In the genomic region with DNA sequence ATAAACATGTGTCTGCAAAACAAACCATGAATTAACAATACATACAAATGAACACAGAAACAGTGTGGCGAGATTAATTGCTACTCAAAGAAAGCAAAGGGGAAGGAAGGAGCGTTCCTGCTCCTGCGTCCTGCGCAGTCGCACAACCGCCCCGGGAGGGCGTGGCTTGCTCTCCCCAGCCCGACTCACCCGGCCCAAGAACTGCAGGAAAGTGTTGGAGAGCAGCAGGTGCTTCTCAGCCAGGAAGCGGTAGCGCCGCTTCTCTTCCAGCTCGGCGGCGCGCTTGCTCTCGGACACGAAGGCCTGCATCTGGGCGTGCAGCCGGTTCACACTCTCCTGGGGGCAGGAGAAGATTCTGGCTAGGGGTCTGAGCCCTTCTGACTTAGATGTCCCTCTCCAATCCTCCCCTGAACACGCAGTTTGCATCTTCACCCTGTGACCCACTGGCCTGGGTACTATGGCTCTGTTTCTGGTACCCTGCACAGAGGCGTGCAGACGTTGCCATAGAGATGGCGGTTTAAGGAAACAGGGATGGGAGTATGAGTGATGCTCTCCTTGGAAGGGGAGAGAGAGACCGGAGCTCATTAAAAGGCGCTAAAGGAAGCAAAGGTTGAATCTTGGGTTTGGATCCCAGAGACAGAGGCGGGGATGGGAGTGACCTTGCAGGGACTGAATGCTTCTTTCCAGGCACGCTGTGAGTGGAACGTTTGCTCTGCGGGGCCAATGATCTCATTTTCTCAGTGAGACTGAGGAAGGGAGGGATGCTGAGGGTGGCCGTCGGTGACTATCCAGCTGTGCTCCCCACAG, we compare ENCODE assay signal across 8 mouse cellular contexts. TPM values are rescaled to one million over a fixed set of nuclear protein-coding genes. Genes with fewer than 3 reads are reported as not detected.
DNase-seq lines count a peak whose midpoint lies in the region; ATAC-seq and TF ChIP-seq lines count a peak whose summit lies in the region.

No protein-coding gene starts in this region.

- peaks cover 11% of the 10 kb centered on the region for H3K4me1 ChIP-seq in forebrain, embryonic 16.5 days (replicated peaks; ENCODE audit: control insufficient read depth, insufficient read depth, low read length)
- peaks cover 3% of the 10 kb centered on the region; the same call in 1 of the 2 replicates for H3K4me1 ChIP-seq in spleen, adult 2 months (ENCODE audit: control insufficient read depth, insufficient read depth, insufficient read length)

- H3K4me3 ChIP-seq in forebrain, embryonic 16.5 days (replicated peaks; ENCODE audit: low read length), result peak overlapping the region; percentile 51
- H3K4me3 ChIP-seq in spleen, adult 2 months (ENCODE audit: extremely low read depth, insufficient read depth, insufficient read length), result peak overlapping the region; percentile 61

- no peaks in the 10 kb centered on the region for H3K9me3 ChIP-seq in forebrain, embryonic 16.5 days (ENCODE audit: control insufficient read depth, low read length)

- DNase-seq in adrenal gland, adult (ENCODE audit: inconsistent age in 2 of 2, low spot score in 1 of 2), result peak; percentile 76 to 87
- no peak for DNase-seq in adrenal gland, postnatal 4 days (ENCODE audit: low spot score in 2 of 2)
- DNase-seq in adrenal gland, postnatal 14 days, result peak; percentile 86
- DNase-seq in left cerebral cortex, postnatal 4 days, result peak; percentile 62
- peak; percentile 78 for DNase-seq in mesoderm, embryonic 11.5 days (ENCODE audit: low read depth, low spot score)
- DNase-seq in spleen, adult 2 months (ENCODE audit: low read depth in 1 of 2, low spot score in 2 of 2), result peak; percentile 57 to 78

- no peak for TF ChIP-seq CTCF in spleen, adult 2 months (IDR thresholded peaks at IDR 0.05; ENCODE audit: extremely low read depth, insufficient read depth, insufficient read length, insufficient replicate concordance)

- no peaks in the 10 kb centered on the region for H3K27me3 ChIP-seq in forebrain, embryonic 16.5 days (replicated peaks; ENCODE audit: control insufficient read depth, insufficient read depth, low read length)
- H3K27me3 ChIP-seq in spleen, adult 2 months (ENCODE audit: control insufficient read depth, insufficient read depth, low read length), result no peaks in the 10 kb centered on the region

- peak overlapping the region; percentile 60 for H3K9ac ChIP-seq in forebrain, embryonic 16.5 days (replicated peaks; ENCODE audit: low read depth, low read length)

- peak; percentile 35; the same call in 1 of the 2 replicates for TF ChIP-seq POLR2A in spleen, adult 2 months (IDR thresholded peaks at IDR 0.05; ENCODE audit: low read depth, low read length)

- H3K4me2 ChIP-seq in forebrain, embryonic 16.5 days (ENCODE audit: low read length), result peak overlapping the region; percentile 97

- no peak overlapping the region for H3K27ac ChIP-seq in forebrain, embryonic 16.5 days (ENCODE audit: low read length)
- H3K27ac ChIP-seq in spleen, adult 2 months (ENCODE audit: insufficient read depth, low read length), result 0 out of 2 replicates have a peak overlapping the region, but pooled peaks have one; percentile 38

- WGBS in forebrain, embryonic 16.5 days, result under 1% methylated on average over 33 of the region's 33 CpGs
- 1% methylated on average over 33 of the region's 33 CpGs for WGBS in spleen, adult 2 months

- intact Hi-C loops in left cerebral cortex, postnatal 4 days (cut with DNase I), result no loop called here

- ATAC-seq in forebrain, embryonic 16.5 days, result peak; percentile 81
- peak; percentile 93 to 95 for ATAC-seq in hematopoietic stem cell, adult 5-6 weeks (replicated peaks in 1 of 2; ENCODE audit: insufficient read depth in 1 of 2, low FRiP score in 2 of 2, low TSS enrichment in 1 of 2, low read depth in 1 of 2, poor library complexity in 2 of 2, severe bottlenecking in 2 of 2)

- no peaks in the 10 kb centered on the region for H3K36me3 ChIP-seq in forebrain, embryonic 16.5 days (ENCODE audit: control insufficient read depth, insufficient read depth)
- no peaks in the 10 kb centered on the region for H3K36me3 ChIP-seq in spleen, adult 2 months (ENCODE audit: control insufficient read depth, insufficient read depth, low read length)

RNA-seq across cellular contexts. Expression of a gene that starts 14.8 kb away (rescaled TPM):
- 1 to 10 TPM; 2.3 to 5.5 TPM for total RNA-seq in adrenal gland, postnatal 4 days (2021)
- total RNA-seq in adrenal gland, postnatal 14 days (2021), result 0.30 TPM in 1 of 2 replicates, not detected in the other
- polyA plus RNA-seq in forebrain, embryonic 16.5 days (2015; fragmentation: Nextera tagmentation; extraction: Ambion mirVana), result 2.0 and 3.0 TPM in 2 replicates
- total RNA-seq in hematopoietic stem cell, adult 5-6 weeks (2017), result 0.13 and 0.79 TPM in 2 replicates
- 10 to 100 TPM in 1 of 2 experiments, 1 to 10 TPM in 1; 10.0 to 11.3 TPM for total RNA-seq in left cerebral cortex, postnatal 4 days (2021)
- 0.14 and 0.18 TPM in 2 replicates for polyA plus RNA-seq in spleen, adult 2 months (2012; rRNA removed)

RNA-seq across cellular contexts. Expression of a gene that starts 16.0 kb away (rescaled TPM):
- total RNA-seq in adrenal gland, postnatal 4 days (2021), result under 1 TPM; 0.17 TPM
- total RNA-seq in adrenal gland, postnatal 14 days (2021), result not detected in 2 replicates
- polyA plus RNA-seq in forebrain, embryonic 16.5 days (2015; fragmentation: Nextera tagmentation; extraction: Ambion mirVana), result 0.41 and 0.62 TPM in 2 replicates
- not detected in 2 replicates for total RNA-seq in hematopoietic stem cell, adult 5-6 weeks (2017)
- not detected for total RNA-seq in left cerebral cortex, postnatal 4 days (2021)
- not detected in 2 replicates for polyA plus RNA-seq in spleen, adult 2 months (2012; rRNA removed)

RNA-seq across cellular contexts. Expression of a gene that starts 41.3 kb away (rescaled TPM):
- total RNA-seq in adrenal gland, postnatal 4 days (2021), result under 1 TPM; 0.17 to 0.70 TPM
- total RNA-seq in adrenal gland, postnatal 14 days (2021), result 0.22 TPM in 1 of 2 replicates, not detected in the other
- 0.82 and 0.94 TPM in 2 replicates for polyA plus RNA-seq in forebrain, embryonic 16.5 days (2015; fragmentation: Nextera tagmentation; extraction: Ambion mirVana)
- total RNA-seq in hematopoietic stem cell, adult 5-6 weeks (2017), result not detected in 2 replicates
- total RNA-seq in left cerebral cortex, postnatal 4 days (2021), result 1 to 10 TPM; 1.9 to 2.4 TPM
- polyA plus RNA-seq in spleen, adult 2 months (2012; rRNA removed), result not detected in 2 replicates

RNA-seq across cellular contexts. Expression of a gene that starts 41.5 kb away (rescaled TPM):
- 10 to 100 TPM; 32.1 to 33.2 TPM for total RNA-seq in adrenal gland, postnatal 4 days (2021)
- total RNA-seq in adrenal gland, postnatal 14 days (2021), result 18.6 and 22.9 TPM in 2 replicates
- polyA plus RNA-seq in forebrain, embryonic 16.5 days (2015; fragmentation: Nextera tagmentation; extraction: Ambion mirVana), result 76.3 and 102 TPM in 2 replicates
- 13.0 and 21.2 TPM in 2 replicates for total RNA-seq in hematopoietic stem cell, adult 5-6 weeks (2017)
- total RNA-seq in left cerebral cortex, postnatal 4 days (2021), result 10 to 100 TPM; 63.3 to 69.7 TPM
- 13.7 and 15.4 TPM in 2 replicates for polyA plus RNA-seq in spleen, adult 2 months (2012; rRNA removed)

RNA-seq across cellular contexts. Expression of a gene that starts 57.7 kb away (rescaled TPM):
- 10 to 100 TPM; 25.3 to 28.2 TPM for total RNA-seq in adrenal gland, postnatal 4 days (2021)
- total RNA-seq in adrenal gland, postnatal 14 days (2021), result 22.1 and 26.0 TPM in 2 replicates
- 26.4 and 31.0 TPM in 2 replicates for polyA plus RNA-seq in forebrain, embryonic 16.5 days (2015; fragmentation: Nextera tagmentation; extraction: Ambion mirVana)
- total RNA-seq in hematopoietic stem cell, adult 5-6 weeks (2017), result 7.4 and 10.2 TPM in 2 replicates
- total RNA-seq in left cerebral cortex, postnatal 4 days (2021), result 10 to 100 TPM; 24.5 to 25.6 TPM
- 15.1 and 19.3 TPM in 2 replicates for polyA plus RNA-seq in spleen, adult 2 months (2012; rRNA removed)

Comparison
In these comparisons a context has a peak if more than half of its experiments do, and no peak if none do; other contexts are left out.
1. DNase-seq: peak in adrenal gland, adult (2 of 2), adrenal gland, postnatal 14 days (single experiment), left cerebral cortex, postnatal 4 days (single experiment), mesoderm, embryonic 11.5 days (single experiment) and spleen, adult 2 months (2 of 2); none in adrenal gland, postnatal 4 days (0 of 2).